Mouse (Mus musculus) thymus, adult 2 months (tissue): ENCODE data around the gene Hck.

Experiments used
- CTCF ChIP-seq: fragments of 200-500 bp; IDR thresholded peaks from 2 replicates; pipeline ENCODE4 v1.5.1; 2012; ENCODE audit warnings: mild to moderate bottlenecking, control low read depth, low read length, moderate library complexity, borderline replicate concordance; ENCODE audit not compliant: control insufficient read depth, poor library complexity, insufficient read depth; ENCODE audit errors: extremely low read depth
- POLR2A ChIP-seq: fragments of 200-500 bp; IDR thresholded peaks from 2 replicates; pipeline ENCODE4 v1.6.1; 2012; ENCODE audit warnings: mild to moderate bottlenecking, low read length, control low read depth, moderate library complexity; ENCODE audit not compliant: control insufficient read depth, poor library complexity, insufficient read depth; ENCODE audit errors: extremely low read depth

DNA sequence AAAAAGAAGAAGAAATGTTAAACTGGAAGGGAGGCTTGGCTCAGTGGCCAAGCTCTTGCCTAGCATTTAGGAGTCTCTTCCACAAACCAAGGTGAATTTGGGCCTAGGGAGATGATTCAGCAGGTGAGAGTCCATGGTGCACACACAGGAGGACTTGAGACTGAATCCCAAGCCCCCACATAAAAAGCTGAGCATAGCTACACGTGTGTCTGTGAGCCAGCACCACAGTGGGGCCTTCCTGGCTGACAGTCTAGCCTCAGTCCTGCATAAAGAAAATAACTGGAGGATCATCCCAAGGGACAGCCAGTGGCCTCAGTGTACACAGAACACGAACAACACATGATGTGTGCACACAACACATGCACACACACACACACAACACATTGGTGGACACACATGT, 19.0 kb upstream of the Hck start:
- TF ChIP-seq CTCF (no peak), POLR2A (no peak)
